Mouse (Mus musculus) T-helper 2 cell (primary cell): Measurements from ENCODE around the gene Disp2.

Experiments used
- in situ Hi-C: fragments of 300-600 bp; cut with MboI, MseI; formaldehyde crosslinking; loops from one replicate; pipeline ENCODE4 v1.15.1; 2025; ENCODE audit warnings: high pct_unique_total_duplicates

Disp2 gene

GRCm38 (mm10) chr2:118759828-118760227 is 19.7 kb upstream of the Disp2 start:
- in situ Hi-C loops = loop anchor here (5.0 kb wide), 2 partner anchors 122 to 123 kb away; no protein-coding TSS in a partner anchor

- in situ Hi-C loops = loop anchor here (5.0 kb wide), 2 partner anchors 122 to 123 kb away; no protein-coding TSS in a partner anchor
These were observed 19.1 kb upstream of the Disp2 start for GRCm38 (mm10) chr2:118760311-118761025.

- in situ Hi-C loops = loop anchor here (5.0 kb wide), 2 partner anchors 121 to 124 kb away; no protein-coding TSS in a partner anchor
These were observed 18.2 kb upstream of the Disp2 start for GRCm38 (mm10) chr2:118761358-118761757.

- in situ Hi-C loops = loop anchor here (5.0 kb wide), 2 partner anchors 120 to 125 kb away; no protein-coding TSS in a partner anchor
These were observed 17.4 kb upstream of the Disp2 start, which contains the start of gene Ccdc9b for GRCm38 (mm10) chr2:118761906-118762783. Gene Ccdc9b (minus strand): TSS chr2:118762661.

GRCm38 (mm10) chr2:118762784-118763148 is 16.8 kb upstream of the Disp2 start:
- in situ Hi-C loops = loop anchor here (5.0 kb wide), 2 partner anchors 120 to 125 kb away; no protein-coding TSS in a partner anchor

GRCm38 (mm10) chr2:118763469-118763868 is 16.1 kb upstream of the Disp2 start:
- in situ Hi-C loops = loop anchor here (5.0 kb wide), 2 partner anchors 119 to 126 kb away; no protein-coding TSS in a partner anchor

GRCm38 (mm10) chr2:118764094-118764831 is 15.3 kb upstream of the Disp2 start:
- in situ Hi-C loops = loop anchor here (5.0 kb wide), 2 partner anchors 118 to 127 kb away; no protein-coding TSS in a partner anchor

GRCm38 (mm10) chr2:118764875-118765274 is 14.6 kb upstream of the Disp2 start:
- in situ Hi-C loops = loop anchor here (5.0 kb wide), 2 partner anchors 117 to 128 kb away; no protein-coding TSS in a partner anchor

GRCm38 (mm10) chr2:118766041-118767033 is 13.2 kb upstream of the Disp2 start:
- in situ Hi-C loops = no loop called here

GRCm38 (mm10) chr2:118772158-118772874 is 7.2 kb upstream of the Disp2 start, which contains the start of gene Phgr1:
Gene Phgr1 (plus strand): TSS chr2:118772769.
- in situ Hi-C loops = no loop called here

GRCm38 (mm10) chr2:118774536-118774935 is 5.0 kb upstream of the Disp2 start:
- in situ Hi-C loops = no loop called here

GRCm38 (mm10) chr2:118775396-118775795 is 4.1 kb upstream of the Disp2 start:
- in situ Hi-C loops = no loop called here

- in situ Hi-C loops = no loop called here
These were observed 3.7 kb upstream of the Disp2 start for GRCm38 (mm10) chr2:118775846-118776245.

- in situ Hi-C loops = no loop called here
These were observed 3.2 kb upstream of the Disp2 start for GRCm38 (mm10) chr2:118776295-118776694.

GRCm38 (mm10) chr2:118778418-118778817 is 1.1 kb upstream of the Disp2 start:
- in situ Hi-C loops = no loop called here

GRCm38 (mm10) chr2:118779065-118779464 is 454 bp upstream of the Disp2 start:
- in situ Hi-C loops = no loop called here

GRCm38 (mm10) chr2:118781115-118781514 is 1.6 kb downstream of the Disp2 start:
- in situ Hi-C loops = no loop called here

- in situ Hi-C loops = no loop called here
These were observed 2.8 kb downstream of the Disp2 start for GRCm38 (mm10) chr2:118782303-118782702.

GRCm38 (mm10) chr2:118783093-118783492 is 3.6 kb downstream of the Disp2 start:
- in situ Hi-C loops = no loop called here
